Mouse (Mus musculus) kidney, postnatal 36 days (tissue): Measurements from ENCODE around the gene Mpp6.
A peak's percentile ranks its signal among the peaks of the same experiment; 100 is the strongest.

ENCODE experiments used
- DNase-seq, 2 experiments: peaks; one replicate each; pipeline ENCODE4 v3.0.0; 2021 to 2022; ENCODE audit warnings: mixed read lengths in 2 of 2

The Mpp6 gene

DNA sequence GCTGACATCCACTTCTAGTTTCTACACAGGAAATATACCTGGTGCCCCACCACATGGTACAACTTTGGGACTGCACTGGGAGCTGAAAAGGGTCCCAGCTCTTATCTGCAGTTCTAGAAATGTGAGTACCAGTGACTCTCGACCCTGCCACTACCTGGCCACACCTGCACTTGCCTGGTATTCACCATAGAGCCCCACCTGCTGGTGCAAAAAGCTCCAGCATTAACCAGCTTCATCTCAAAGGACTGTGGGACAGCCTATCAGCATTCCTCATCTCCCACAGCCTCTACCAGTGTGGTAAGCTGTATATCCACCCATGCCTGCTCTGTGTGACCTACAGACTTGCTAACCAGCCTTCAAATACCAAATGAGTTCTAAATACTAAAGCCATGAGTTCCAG lies 122.9 kb downstream of the Mpp6 start:
- DNase-seq, result peak in 1 of 2 experiments; percentile 36

DNA sequence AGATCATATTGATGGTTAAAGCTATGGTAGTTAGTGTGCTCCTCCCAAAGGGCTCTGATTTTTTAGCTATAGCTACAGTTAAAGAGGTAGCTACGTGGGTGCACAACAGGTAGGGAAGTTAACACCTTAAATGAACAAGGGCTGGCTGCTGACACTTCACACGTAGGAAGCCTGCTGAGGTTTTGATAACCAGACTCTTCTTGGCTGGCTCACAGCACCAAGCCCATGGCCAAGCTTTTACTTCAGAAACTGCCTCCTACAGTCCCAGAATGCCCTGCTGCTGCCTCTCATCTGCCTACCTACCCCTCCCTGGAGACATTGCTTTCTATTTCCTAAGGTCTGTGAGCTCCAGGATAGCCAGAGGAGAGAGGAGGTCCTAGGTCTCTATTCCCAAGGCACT lies 127.9 kb downstream of the Mpp6 start:
- DNase-seq, result no peak

DNA sequence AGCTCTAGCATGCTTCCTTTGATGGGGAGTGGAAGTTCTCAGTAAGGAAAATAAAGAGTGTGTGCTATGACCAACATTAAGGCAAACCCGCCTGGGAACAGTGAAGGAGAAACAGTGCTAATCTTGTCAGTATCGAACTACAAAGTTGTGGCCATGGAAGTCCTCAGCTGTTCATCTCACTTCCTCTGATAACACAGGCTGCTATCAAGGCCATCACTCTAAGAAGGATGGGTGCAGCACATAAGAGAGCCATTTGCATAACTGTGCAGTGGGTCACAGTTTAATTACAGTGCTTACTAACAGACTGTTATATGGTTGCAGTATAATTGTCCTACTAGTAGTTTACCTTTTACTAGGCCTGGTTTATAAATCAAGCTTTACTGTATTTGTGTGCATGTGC lies 129.9 kb downstream of the Mpp6 start:
- no peak for DNase-seq

DNA sequence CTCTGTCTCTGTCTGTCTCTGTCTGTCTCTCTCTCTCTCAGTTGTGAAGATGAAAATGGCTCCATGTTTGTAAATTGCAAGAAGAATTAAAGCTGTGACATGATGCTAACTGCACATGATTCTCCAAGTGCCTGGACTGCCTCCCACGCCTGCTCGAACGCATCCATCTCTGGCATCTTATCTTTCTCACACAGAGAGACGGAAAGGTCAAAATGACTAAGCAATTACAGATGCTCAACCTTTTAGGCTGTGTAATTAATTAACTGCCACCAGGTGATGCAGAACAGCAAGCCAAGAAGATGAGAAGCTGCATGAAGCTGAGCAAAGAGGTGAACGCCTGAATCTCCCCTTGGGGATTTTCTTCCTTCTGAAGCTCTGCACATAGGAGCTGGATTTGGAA lies 130.4 kb downstream of the Mpp6 start:
- DNase-seq, result no peak

DNA sequence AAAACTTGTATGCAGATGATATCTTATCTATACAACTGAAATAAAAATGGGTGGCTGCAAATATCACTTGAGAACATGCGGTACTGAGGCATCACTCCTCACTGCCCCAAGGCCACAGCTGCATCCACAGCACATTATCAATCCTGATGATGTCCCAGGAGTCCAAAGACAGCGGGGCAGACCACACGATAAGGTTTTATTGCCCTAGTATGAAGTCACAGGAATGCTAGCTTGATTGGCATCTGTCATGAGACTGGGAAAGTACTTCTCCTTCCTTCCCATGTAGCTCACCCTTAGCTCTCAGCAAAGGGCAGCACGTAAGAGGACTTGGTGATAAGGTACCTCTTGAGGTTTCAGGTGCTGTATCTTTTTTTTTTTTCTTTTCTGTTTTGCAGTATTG lies 134.1 kb downstream of the Mpp6 start:
- DNase-seq, result no peak

DNA sequence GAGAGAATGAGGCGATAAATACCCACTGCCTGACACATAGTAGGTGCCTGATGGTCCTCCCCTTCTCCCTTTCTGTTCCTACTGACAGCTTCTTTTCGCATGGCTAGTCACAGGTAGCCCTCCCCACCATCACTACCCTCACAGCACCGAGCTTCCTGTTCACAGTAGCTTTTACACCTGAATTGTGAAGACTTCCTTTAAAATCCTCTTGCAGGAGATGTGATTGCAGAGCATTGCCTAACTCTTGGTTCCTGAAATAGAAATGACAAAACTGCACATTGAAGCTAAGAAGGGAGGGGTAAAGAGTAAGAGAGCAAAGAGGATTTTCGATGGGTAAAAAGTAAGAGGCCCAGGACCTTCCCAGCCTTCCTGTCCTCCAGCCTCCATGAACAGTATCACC lies 134.9 kb downstream of the Mpp6 start:
- no peak for DNase-seq

DNA sequence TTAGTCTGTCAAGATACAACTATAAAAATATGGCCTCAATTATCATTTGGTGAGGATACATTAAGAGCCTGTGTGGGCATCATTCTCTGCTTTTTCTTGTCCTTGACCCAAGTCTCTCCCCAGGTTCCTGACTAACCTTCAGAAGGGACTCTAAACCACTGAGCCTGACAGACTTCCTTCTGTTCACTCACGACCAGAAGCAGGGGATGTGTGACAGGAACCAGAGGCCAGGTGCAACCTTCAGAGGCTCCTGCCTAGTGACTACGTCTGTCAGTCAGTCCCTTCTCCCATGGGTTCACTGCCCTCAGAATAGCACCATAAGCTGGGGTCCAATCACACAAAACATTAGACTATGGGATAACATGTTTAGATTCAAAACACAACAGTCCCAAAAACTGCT lies 137.3 kb downstream of the Mpp6 start:
- DNase-seq, result no peak

DNA sequence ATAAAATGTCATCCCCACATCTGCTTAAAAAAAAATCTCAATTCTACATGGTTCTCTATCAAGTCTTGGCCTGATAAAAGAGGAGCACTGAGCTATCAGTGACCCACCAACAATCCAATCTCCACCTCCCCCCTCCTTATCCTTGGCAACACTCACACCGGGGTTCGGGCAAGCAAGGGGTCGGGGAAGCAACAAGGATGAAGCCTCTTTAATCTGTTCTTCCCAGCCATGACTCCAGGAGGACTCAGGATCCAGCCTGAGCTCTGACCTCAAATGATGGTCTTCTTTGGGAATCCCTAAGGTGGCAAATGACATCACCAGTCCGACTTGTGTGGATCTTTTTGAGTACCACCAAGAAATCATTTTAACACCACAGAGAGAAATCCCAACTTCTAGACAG lies 137.8 kb downstream of the Mpp6 start:
- no peak for DNase-seq
